Mouse (Mus musculus) left cerebral cortex, postnatal 10 days (tissue): ENCODE data around the gene Hnrnpc. TPM values are rescaled to one million over a fixed set of nuclear protein-coding genes. Genes with fewer than 3 reads are reported as not detected.

ENCODE experiments used
- DNase-seq, 2 experiments: peaks; one replicate each; pipeline ENCODE4 v3.0.0; 2021 to 2022; ENCODE audit warnings: low spot score in 2 of 2, mixed read lengths in 1 of 2; ENCODE audit errors: extremely low spot score in 1 of 2
- intact Hi-C: fragments of 180-260 bp; cut with DNase I; formaldehyde crosslinking; loops from one replicate; pipeline ENCODE4 v1.15.1; 2025
- total RNA-seq, 2 experiments: library from RNA; stranded (reverse); gene quantifications; 2 replicates each; pipeline ENCODE4 v1.2.3; 2021

The Hnrnpc gene
- 100 to 1,000 TPM; 188 to 191 TPM for total RNA-seq

- peak; percentile 100 for DNase-seq
- intact Hi-C loops = no loop called here
These were observed at the start of gene Hnrnpc for GRCm38 (mm10) chr14:52103856-52104676. Hnrnpc (minus strand) TSS chr14:52104028.

GRCm38 (mm10) chr14:52152613-52153012, 48.8 kb upstream of the Hnrnpc start:
- DNase-seq = no peak
- intact Hi-C loops = no loop called here

DNA sequence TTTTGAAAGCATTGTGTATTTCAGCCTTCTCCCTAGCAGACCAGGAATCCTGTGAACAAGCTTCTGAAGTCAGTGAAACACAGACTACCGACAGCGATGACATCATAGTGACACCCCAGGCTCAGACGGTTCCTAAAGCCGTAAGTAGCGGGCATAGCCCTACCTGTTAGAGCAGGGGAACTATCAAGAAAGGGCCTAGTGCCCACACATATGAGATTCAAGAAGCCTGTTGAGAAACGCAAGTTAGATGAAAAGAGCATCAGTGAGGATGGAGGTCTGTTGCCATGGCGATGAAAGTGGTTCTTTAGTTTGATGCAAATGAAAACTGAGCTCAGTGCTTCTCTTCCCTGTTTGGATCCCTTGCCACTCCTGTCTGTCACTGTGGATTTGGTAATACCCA, 48.4 kb upstream of the Hnrnpc start:
- DNase-seq = peak in 1 of 2 experiments; percentile 49
- intact Hi-C loops = no loop called here

DNA sequence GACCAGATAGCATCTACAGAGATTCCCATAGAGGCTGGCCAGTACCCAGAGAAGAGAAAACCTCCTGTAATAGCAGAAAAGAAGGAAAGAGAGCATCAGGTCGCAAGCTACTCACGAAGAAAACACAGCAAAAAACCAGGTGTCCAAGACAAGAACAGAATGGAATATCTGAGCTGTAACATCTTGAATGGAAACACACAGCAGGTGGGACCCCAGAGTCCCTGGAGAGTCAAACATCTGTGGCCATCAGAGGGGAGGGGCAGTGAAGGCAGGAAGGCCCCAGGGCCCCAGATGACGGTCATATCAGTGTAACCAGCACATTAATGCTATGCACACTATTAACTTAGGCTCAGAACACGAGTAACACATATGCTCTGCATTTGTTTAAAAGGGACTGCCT, 46.1 kb upstream of the Hnrnpc start:
- no peak for DNase-seq
- intact Hi-C loops = no loop called here

DNA sequence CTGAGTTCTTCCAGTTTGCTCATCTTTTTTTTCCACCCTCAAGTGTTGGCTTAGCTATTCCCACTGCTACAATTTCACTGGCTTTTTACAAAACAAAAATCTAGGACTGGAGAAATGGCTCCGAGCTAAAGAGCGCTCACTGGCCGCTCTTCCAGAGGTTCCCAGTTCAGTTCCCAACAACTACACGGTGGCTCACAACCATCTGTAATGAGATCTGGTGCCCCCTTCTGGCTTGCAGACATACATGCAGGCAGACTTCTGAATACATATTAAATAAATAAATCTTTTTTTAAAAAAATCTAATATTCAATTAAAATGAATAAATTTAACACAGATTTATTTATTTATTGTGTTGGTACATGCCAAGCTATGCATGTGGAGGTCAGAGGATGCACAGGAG, 42.7 kb upstream of the Hnrnpc start:
- intact Hi-C loops = no loop called here

DNA sequence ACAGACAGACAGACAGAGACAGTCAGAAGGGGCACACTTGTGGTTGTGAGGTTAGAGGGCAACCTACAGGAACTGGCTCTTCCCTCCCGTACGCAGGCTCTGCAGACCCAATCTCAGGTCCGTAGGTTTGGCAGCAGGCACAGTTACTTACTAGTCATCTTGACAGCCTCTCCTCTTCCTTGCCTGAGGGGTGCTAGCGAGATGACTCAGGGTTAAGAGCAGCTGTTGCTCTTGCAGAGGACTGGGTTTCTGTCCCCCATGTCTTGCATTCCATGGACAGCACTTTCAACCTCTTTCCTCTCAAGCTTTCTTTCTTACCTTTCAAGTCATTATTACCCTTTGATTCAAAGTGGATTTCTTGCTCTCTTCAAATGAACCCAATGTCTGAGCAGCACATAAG, 40.3 kb upstream of the Hnrnpc start:
- intact Hi-C loops = no loop called here
- no peak for DNase-seq

More for the DNA sequence above, 42.7 kb upstream of the Hnrnpc start:
- DNase-seq = no peak

DNA sequence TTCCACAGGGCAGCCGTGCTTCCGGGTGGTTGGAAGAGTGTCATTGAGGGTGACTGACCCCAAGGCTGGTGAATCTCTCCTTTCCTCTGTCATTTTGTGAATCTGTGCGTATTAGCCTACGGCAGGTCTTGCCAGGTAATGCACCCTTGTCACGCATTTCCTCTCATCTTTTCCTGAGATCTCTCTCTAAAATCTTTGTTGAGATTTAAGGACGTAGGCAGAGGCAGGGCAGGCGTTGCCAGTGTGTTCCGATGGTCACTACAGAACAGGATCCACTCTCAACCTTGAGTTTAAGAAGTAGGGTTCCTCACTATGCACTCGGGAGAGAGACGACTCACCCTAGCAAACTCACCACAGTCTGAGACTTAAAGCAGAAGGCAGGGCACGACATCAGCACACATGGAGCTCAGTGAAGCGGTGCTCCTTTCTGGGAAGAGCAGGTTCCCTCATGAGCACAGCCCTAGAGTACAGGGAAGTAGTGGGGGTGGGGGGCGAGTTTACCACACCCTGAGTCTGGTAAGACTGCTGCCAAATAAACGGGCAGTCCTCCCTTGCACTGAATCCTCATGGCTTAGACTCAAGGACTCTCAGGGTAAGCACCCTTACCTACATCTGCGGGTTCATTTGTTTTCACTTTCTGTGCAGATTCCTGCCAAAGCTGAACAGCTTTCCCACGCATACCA, 37.8 kb upstream of the Hnrnpc start:
- intact Hi-C loops = no loop called here
- no peak for DNase-seq

- no peak for DNase-seq
These were observed 37.0 kb upstream of the Hnrnpc start for GRCm38 (mm10) chr14:52140577-52141444.

DNA sequence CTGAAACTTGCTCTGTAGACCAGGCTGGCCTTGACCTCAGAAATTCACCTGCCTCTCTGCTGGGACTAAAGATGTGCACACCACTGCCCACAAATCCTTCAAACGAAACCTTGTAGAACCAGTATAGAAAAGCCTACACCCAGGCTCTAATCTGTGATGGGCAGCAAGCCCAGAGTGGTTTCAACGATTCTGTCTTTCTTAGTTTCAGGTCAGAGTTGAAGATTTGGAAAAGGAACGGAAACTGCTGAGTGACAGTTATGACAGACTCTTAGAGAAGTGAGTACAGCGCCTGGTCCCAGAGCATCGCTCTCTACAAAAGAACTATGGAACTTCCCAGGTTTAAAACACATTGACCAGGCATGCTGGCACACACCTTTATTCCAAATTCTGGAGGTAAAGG, 29.8 kb upstream of the Hnrnpc start:
- no peak for DNase-seq
- intact Hi-C loops = no loop called here

More at GRCm38 (mm10) chr14:52140577-52141444, 37.0 kb upstream of the Hnrnpc start:
- intact Hi-C loops = no loop called here

- no peak for DNase-seq
- intact Hi-C loops = loop anchor here (5.0 kb wide), 1 partner anchor 68 kb away; no protein-coding TSS in a partner anchor
These were observed 20.8 kb upstream of the Hnrnpc start for GRCm38 (mm10) chr14:52124636-52125035.

DNA sequence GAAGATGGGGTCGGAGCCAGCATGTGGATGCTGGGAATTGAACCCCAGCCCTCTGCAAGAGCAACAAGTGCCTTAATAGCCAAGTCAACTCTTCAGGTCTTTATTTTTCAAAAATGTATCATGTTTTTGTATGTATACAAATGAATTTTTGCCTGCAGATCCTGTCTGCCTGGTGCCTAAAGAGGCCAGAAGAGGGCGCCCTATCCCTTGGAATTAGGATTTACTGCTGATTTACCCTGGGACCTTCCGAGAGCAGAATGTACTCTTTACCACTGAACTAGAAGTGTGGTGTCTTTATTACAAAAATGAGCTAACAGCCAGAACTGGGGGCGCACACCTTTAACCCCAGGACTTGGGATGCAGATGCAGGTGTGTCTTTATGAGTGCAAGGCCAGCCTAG, 20.1 kb upstream of the Hnrnpc start:
- intact Hi-C loops = loop anchor here (5.0 kb wide), 1 partner anchor 68 kb away; no protein-coding TSS in a partner anchor
- DNase-seq = peak; percentile 51 to 72

GRCm38 (mm10) chr14:52120169-52120568, 16.3 kb upstream of the Hnrnpc start:
- no peak for DNase-seq
- intact Hi-C loops = loop anchor here (5.0 kb wide), 1 partner anchor 72 kb away; no protein-coding TSS in a partner anchor

GRCm38 (mm10) chr14:52118823-52119608, 15.2 kb upstream of the Hnrnpc start:
- intact Hi-C loops = no loop called here
- peak; percentile 27 to 71 for DNase-seq

DNA sequence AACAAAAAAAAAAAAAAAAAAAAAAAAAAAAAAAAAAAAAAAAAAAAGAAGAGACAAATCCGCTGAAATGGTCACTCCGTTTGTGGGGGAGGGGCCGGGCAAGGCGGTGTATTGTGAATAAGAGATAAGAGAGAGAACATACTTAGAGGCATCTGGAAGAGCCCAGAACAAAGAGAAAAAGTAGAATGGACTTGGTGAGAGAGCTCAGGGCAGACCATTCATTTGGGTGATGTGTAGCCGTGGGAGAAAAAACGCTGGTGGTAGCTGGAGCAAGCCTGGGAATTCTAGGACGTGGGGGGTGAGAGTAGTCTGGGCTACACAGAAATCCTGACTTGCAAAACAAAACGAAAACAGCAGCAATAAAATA, 14.6 kb upstream of the Hnrnpc start:
- DNase-seq = no peak
- intact Hi-C loops = no loop called here

DNA sequence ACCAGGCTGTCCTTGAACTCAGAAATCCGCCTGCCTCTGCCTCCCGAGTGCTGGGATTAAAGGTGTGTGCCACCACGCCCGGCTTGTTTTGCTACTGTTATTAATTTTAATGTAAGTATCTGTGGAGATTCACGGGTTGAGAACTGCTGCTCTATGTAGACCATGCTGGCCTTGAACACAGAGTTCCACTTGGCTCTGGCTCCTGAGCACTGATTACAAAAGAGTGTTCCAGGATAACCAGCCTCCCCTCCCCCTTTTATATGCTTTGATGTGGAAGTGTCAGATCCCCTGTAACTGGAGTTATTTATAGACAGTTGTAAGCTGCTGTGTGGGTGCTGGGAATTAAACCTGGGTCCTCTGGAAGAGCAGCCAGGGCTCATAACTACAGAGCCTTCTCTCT, 13.4 kb upstream of the Hnrnpc start:
- DNase-seq = no peak
- intact Hi-C loops = no loop called here

DNA sequence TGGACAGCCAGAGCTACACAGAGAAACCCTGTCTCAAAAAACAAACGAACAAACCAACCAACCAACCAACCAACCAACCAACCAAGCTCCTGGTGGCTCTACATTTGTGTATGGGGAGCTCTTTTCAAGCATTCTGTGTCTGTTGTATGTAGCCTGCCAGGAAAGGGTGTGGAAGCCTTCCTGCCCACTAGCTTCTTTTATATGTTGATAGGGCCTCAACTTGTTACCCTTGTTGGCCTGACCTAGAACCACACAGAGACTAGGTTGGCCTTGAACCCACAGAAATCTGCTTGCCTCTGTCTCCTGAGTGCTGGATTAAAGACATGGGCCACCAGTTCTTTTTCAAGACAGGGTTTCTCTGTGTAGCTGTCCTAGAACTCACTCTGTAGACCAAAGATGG, 10.3 kb upstream of the Hnrnpc start:
- no peak for DNase-seq
- intact Hi-C loops = no loop called here

- DNase-seq = no peak
- intact Hi-C loops = no loop called here
These were observed 6.5 kb upstream of the Hnrnpc start, which contains the start of gene Rpgrip1 for GRCm38 (mm10) chr14:52110346-52110745. Rpgrip1 (plus strand) TSS chr14:52110704.

- no peak for DNase-seq
- intact Hi-C loops = no loop called here
These were observed 4.2 kb upstream of the Hnrnpc start for GRCm38 (mm10) chr14:52108025-52108424.
